In genomic region chr2:54083861-54084736, GRCm38 (mm10) we compare ENCODE assay signal across 9 mouse cellular contexts. TPM values are rescaled to one million over a fixed set of nuclear protein-coding genes. Genes with fewer than 3 reads are reported as not detected.
DNase-seq lines count a peak whose midpoint lies in the region; ATAC-seq and TF ChIP-seq lines count a peak whose summit lies in the region.
"Had no signal": no experiment of that assay in that cellular context is flagged by ENCODE, and none has a peak within 500 bp of the region (broad histone marks: within the 10 kb centered on the region; RNA-seq: fewer than 3 reads in every experiment).

No protein-coding gene starts in this region.

- no peak for TF ChIP-seq EP300 in stomach, postnatal 0 days (optimal IDR thresholded peaks at IDR 0.05)

- peaks cover 8% of the 10 kb centered on the region for H3K27me3 ChIP-seq in lung, embryonic 14.5 days (ENCODE audit: insufficient read depth, low read length)
- peaks cover 3% of the 10 kb centered on the region; the same call in 1 of the 2 replicates for H3K27me3 ChIP-seq in hindbrain, embryonic 13.5 days
- H3K27me3 ChIP-seq in lung, embryonic 16.5 days (ENCODE audit: control insufficient read depth, insufficient read depth, low read depth, low read length), result peaks cover 18% of the 10 kb centered on the region
- H3K27me3 ChIP-seq in stomach, postnatal 0 days (ENCODE audit: control insufficient read depth, insufficient read depth, low read length), result no peaks in the 10 kb centered on the region

- H3K9ac ChIP-seq in lung, embryonic 14.5 days, result peak overlapping the region; percentile 29; the same call in 1 of the 2 replicates
- H3K9ac ChIP-seq in hindbrain, embryonic 13.5 days, result peak overlapping the region; percentile 74
- peak overlapping the region; percentile 65 for H3K9ac ChIP-seq in lung, embryonic 16.5 days (ENCODE audit: low read length)
- H3K9ac ChIP-seq in stomach, postnatal 0 days (ENCODE audit: low read length), result no peak overlapping the region

- 3% methylated on average over 29 of the region's 29 CpGs for WGBS in lung, embryonic 14.5 days
- WGBS in hindbrain, embryonic 13.5 days, result under 1% methylated on average over 29 of the region's 29 CpGs
- WGBS in lung, embryonic 16.5 days, result 2% methylated on average over 29 of the region's 29 CpGs
- 4% methylated on average over 29 of the region's 29 CpGs for WGBS in stomach, postnatal 0 days

- peak; percentile 16; the same call in 1 of the 2 replicates for ATAC-seq in lung, embryonic 14.5 days (ENCODE audit: insufficient read depth)
- peak; percentile 38 for ATAC-seq in hindbrain, embryonic 13.5 days (ENCODE audit: low FRiP score)
- peak; percentile 10; the same call in 1 of the 2 replicates for ATAC-seq in lung, embryonic 16.5 days (ENCODE audit: low read depth)
- no peak for ATAC-seq in stomach, postnatal 0 days (ENCODE audit: low FRiP score, low TSS enrichment)

- peak overlapping the region; percentile 42 for H3K4me3 ChIP-seq in lung, embryonic 14.5 days (ENCODE audit: low read depth, low read length)
- peak overlapping the region; percentile 57 for H3K4me3 ChIP-seq in hindbrain, embryonic 13.5 days
- H3K4me3 ChIP-seq in lung, embryonic 16.5 days (ENCODE audit: low read length), result peak overlapping the region; percentile 50
- peak overlapping the region; percentile 42 for H3K4me3 ChIP-seq in stomach, postnatal 0 days (ENCODE audit: low read depth, low read length)

- TF ChIP-seq CTCF in lung, embryonic 14.5 days (IDR thresholded peaks at IDR 0.05; ENCODE audit: low read depth), result no peak
- no peak for TF ChIP-seq CTCF in stomach, postnatal 0 days (IDR thresholded peaks at IDR 0.05; ENCODE audit: low read depth)

- H3K27ac ChIP-seq in lung, embryonic 14.5 days (ENCODE audit: low read depth), result no peak overlapping the region
- H3K27ac ChIP-seq in hindbrain, embryonic 13.5 days, result peak overlapping the region; percentile 85
- no peak overlapping the region; the same call in 1 of the 2 replicates for H3K27ac ChIP-seq in lung, embryonic 16.5 days (ENCODE audit: low read length)
- H3K27ac ChIP-seq in stomach, postnatal 0 days (replicated peaks), result no peak overlapping the region

- H3K36me3 ChIP-seq in lung, embryonic 14.5 days (ENCODE audit: insufficient read depth), result no peaks in the 10 kb centered on the region
- H3K36me3 ChIP-seq in hindbrain, embryonic 13.5 days, result no peaks in the 10 kb centered on the region
- no peaks in the 10 kb centered on the region for H3K36me3 ChIP-seq in lung, embryonic 16.5 days (ENCODE audit: control insufficient read depth, insufficient read depth, low read length)
- H3K36me3 ChIP-seq in stomach, postnatal 0 days (ENCODE audit: control insufficient read depth, insufficient read depth, low read length), result no peaks in the 10 kb centered on the region

- DNase-seq in adrenal gland, adult 2 months, result peak; percentile 6
- no peak for DNase-seq in adrenal gland, postnatal 4 days (ENCODE audit: low spot score in 2 of 2)
- DNase-seq in lung, embryonic 14.5 days, result peak; percentile 40
- no peak for DNase-seq in lung, postnatal 25 days (ENCODE audit: low spot score)
- DNase-seq in stomach, postnatal 0 days (ENCODE audit: low spot score), result peak; percentile 31
- DNase-seq in right cerebral cortex, postnatal 14 days, result no peak

- H3K4me2 ChIP-seq in lung, embryonic 14.5 days, result peak overlapping the region; percentile 78
- H3K4me2 ChIP-seq in hindbrain, embryonic 13.5 days, result peak overlapping the region; percentile 86
- peak overlapping the region; percentile 81 for H3K4me2 ChIP-seq in lung, embryonic 16.5 days (ENCODE audit: low read depth, low read length)
- H3K4me2 ChIP-seq in stomach, postnatal 0 days (replicated peaks; ENCODE audit: low read depth), result peak overlapping the region; percentile 76

- peaks cover 7% of the 10 kb centered on the region; the same call in 1 of the 2 replicates for H3K4me1 ChIP-seq in lung, embryonic 14.5 days (ENCODE audit: insufficient read depth)
- H3K4me1 ChIP-seq in hindbrain, embryonic 13.5 days (replicated peaks), result peaks cover 25% of the 10 kb centered on the region
- peaks cover 3% of the 10 kb centered on the region; the same call in 1 of the 2 replicates for H3K4me1 ChIP-seq in lung, embryonic 16.5 days (replicated peaks; ENCODE audit: control insufficient read depth, insufficient read depth, low read length)
- H3K4me1 ChIP-seq in stomach, postnatal 0 days (replicated peaks; ENCODE audit: control insufficient read depth, insufficient read depth), result peaks cover 3% of the 10 kb centered on the region; the same call in 1 of the 2 replicates

- no peaks in the 10 kb centered on the region for H3K9me3 ChIP-seq in lung, embryonic 14.5 days (ENCODE audit: low read depth, low read length)
- H3K9me3 ChIP-seq in hindbrain, embryonic 13.5 days, result no peaks in the 10 kb centered on the region
- no peaks in the 10 kb centered on the region for H3K9me3 ChIP-seq in lung, embryonic 16.5 days (ENCODE audit: control insufficient read depth, low read length)
- H3K9me3 ChIP-seq in stomach, postnatal 0 days (ENCODE audit: control insufficient read depth, low read length), result no peaks in the 10 kb centered on the region

RNA-seq across cellular contexts. Expression of gene Rprm, which starts 1.3 kb away (rescaled TPM):
- under 1 TPM in 1 of 2 experiments, not detected in 1; 0.38 TPM for total RNA-seq in adrenal gland, adult 2 months (2021)
- polyA plus RNA-seq in adrenal gland, adult 2 months (2012; rRNA removed), result 1.4 TPM in 2 replicates
- total RNA-seq in adrenal gland, postnatal 4 days (2021), result 1 to 10 TPM; 1.7 to 3.9 TPM
- polyA plus RNA-seq in lung, embryonic 14.5 days (2014; fragmentation: Nextera tagmentation; extraction: Ambion mirVana), result 2.5 and 2.9 TPM in 2 replicates
- 135 and 136 TPM in 2 replicates for polyA plus RNA-seq in hindbrain, embryonic 13.5 days (2015; fragmentation: Nextera tagmentation; extraction: Ambion mirVana)
- polyA plus RNA-seq in lung, embryonic 16.5 days (2015; fragmentation: Nextera tagmentation; extraction: Ambion mirVana), result 9.8 and 10.8 TPM in 2 replicates
- polyA plus RNA-seq in stomach, postnatal 0 days (2015; fragmentation: Nextera tagmentation; extraction: Ambion mirVana), result 3.9 and 4.9 TPM in 2 replicates
- total RNA-seq: neutrophil, adult 5-6 weeks had no signal

Comparison
In these comparisons a context has a peak if more than half of its experiments do, and no peak if none do; other contexts are left out.
1. DNase-seq: peak in adrenal gland, adult 2 months (single experiment), lung, embryonic 14.5 days (single experiment) and stomach, postnatal 0 days (single experiment); none in adrenal gland, postnatal 4 days (0 of 2), lung, postnatal 25 days (single experiment) and right cerebral cortex, postnatal 14 days (single experiment).
2. RNA of gene Rprm, which starts 1.3 kb away (polyA plus RNA-seq): 135 to 136 TPM in hindbrain, embryonic 13.5 days; 9.8 to 10.8 TPM in lung, embryonic 16.5 days, 3.9 to 4.9 TPM in stomach, postnatal 0 days, 2.5 to 2.9 TPM in lung, embryonic 14.5 days and 1.4 TPM in adrenal gland, adult 2 months; every median in the first group is over 10 times any median in the second.
3. Peak in every context shown above with its lines, with median percentiles within 50 percentile points of each other: H3K4me2 ChIP-seq and H3K4me3 ChIP-seq.